Mouse (Mus musculus): ENCODE measurements around the gene Samm50.
"Not testable (repeated sequence)": the region's sequence is repeated elsewhere in the genome, so short reads cannot be mapped to it uniquely, and the experiment has no call there.

Samm50 gene

DNA sequence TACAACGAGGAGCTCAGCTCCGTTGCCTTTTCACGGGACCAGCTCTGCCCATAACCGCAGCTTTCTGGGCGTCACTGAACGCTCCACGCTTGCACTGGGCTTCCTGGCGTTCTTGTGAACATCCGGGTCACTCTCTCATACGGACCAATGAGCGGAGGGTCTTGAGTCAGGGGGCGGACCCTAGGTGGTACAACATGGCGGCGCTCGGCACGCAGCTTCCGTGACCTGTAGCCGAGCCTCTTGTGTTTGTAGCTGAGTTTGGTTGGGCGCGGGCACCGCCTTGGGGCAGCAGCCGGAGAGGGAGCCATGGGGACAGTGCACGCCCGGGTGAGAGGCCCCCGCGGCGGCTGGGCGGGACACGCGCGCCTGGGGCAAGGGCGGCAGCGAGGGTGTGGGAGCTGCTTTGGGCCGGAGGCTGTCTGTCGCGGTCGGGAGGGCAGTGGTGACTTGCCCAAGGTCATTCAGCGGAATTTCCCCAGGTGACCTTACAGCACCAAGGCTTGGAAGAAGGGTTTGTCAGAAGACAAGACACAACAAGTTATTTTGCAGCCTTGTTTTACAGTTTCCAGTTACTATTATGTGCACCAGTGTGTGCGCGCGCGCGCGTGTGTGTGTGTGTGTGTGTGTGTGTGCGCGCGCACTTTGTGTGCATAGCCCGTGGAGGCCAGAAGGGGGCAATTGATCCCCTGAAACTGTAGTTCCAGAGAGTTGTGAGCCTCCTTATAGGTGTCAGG lies at the start of gene Samm50:
Gene Samm50, plus strand, starts transcription at position 184 of the 734 bp plus-strand sequence.
- peak; percentile 93 for DNase-seq (ENCODE audit: low spot score)

DNA sequence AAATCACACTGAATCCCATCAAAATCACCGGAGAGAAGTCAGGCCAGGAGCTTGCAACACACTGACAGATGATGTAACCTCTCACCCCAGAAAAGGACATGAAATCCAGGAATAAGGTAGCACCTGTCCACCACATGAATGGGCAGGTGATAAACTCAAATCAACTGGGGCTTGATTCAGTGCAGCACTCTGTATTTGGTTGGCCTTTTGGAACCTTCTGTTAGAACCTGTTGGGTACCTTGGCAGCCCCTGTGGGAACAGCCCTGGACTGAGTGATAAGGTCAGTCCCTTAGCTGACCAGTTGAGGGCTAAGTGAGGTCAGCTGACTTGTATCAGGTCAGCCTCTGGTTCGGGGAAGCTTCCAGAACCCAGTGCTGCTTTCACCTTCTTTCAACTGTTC lies 35.9 kb upstream of the Samm50 start:
- no peak for DNase-seq (ENCODE audit: low spot score)

DNA sequence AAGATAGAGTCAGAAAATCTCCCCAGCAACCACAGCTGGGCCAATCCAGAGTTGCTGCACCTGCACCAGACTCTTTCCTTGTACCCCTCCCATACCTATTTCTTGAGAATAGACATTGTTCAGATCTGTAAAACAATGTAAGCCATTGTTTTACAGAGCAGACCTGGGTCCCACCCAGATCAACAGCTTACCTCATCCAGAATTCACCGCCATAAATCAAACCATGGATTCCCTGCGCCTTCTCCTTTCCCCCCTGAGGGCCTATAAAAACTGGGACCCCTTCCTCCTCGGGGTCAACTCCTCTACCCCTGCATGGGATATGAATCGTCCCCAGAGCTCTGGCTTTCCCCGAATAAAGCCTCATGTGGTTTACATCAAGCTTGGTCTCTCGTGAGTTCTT lies 34.5 kb upstream of the Samm50 start:
- DNase-seq (ENCODE audit: low spot score): not testable (repeated sequence)

DNA sequence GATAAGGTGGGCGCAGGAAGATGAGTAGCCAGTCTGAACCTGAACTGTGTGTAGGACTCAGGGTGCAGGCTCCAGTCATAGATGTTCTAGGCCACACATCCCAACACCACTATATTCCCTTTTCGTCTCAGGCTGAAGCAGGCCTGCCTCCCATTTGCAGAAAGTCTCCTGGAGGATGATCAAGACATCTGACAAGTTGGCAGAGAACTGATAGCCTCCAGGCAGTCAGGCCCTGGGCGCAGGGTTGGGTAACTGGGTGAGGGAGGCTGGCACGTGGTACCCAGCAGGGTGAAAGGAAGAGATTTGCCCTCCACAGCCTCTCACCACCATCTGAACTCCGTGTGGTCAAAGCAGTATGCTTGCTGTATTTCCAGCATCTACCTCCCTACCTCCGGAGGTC lies 30.2 kb upstream of the Samm50 start:
- no peak for DNase-seq (ENCODE audit: low spot score)

DNA sequence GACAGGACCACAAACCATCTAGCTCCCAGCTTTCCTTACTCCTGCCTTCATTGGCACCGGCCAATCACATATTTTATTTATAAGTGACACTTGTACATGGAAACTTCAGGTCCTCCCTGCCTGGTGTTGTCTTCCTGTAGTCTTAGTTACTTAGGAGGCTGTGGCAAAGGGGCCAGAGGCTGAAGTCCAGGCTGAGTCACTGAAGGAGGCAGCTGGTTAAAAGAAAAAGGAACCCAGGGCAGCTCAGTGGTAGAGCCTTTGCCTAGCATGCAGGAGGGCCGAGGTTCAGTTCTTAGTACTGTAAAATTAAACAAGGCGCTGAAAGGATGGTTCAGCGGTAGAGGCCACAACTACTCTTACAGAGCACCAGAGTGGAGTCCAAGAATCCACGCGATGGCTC lies 25.2 kb upstream of the Samm50 start:
- no peak for DNase-seq (ENCODE audit: low spot score)

DNA sequence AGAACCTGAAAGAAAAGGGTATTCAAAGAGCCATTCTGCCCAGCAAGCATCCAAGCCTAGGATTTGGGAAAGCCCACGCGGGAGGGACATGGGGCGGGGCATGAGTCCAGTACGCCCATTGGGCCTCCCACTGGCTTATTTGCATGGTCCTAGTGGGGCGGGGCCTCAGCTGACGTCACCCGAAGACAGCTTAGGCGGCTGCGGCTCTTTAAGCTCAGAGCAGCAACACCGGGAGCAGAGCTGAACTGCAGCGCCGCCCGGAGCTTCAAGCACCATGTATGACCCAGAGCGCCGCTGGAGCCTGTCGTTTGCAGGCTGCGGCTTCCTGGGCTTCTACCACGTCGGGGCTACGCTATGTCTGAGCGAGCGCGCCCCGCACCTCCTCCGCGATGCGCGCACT lies 24.4 kb upstream of the Samm50 start, which contains the start of gene Pnpla3:
Gene Pnpla3, plus strand, starts transcription at position 238 of the 400 bp plus-strand sequence.
- DNase-seq (ENCODE audit: low spot score): peak; percentile 57

DNA sequence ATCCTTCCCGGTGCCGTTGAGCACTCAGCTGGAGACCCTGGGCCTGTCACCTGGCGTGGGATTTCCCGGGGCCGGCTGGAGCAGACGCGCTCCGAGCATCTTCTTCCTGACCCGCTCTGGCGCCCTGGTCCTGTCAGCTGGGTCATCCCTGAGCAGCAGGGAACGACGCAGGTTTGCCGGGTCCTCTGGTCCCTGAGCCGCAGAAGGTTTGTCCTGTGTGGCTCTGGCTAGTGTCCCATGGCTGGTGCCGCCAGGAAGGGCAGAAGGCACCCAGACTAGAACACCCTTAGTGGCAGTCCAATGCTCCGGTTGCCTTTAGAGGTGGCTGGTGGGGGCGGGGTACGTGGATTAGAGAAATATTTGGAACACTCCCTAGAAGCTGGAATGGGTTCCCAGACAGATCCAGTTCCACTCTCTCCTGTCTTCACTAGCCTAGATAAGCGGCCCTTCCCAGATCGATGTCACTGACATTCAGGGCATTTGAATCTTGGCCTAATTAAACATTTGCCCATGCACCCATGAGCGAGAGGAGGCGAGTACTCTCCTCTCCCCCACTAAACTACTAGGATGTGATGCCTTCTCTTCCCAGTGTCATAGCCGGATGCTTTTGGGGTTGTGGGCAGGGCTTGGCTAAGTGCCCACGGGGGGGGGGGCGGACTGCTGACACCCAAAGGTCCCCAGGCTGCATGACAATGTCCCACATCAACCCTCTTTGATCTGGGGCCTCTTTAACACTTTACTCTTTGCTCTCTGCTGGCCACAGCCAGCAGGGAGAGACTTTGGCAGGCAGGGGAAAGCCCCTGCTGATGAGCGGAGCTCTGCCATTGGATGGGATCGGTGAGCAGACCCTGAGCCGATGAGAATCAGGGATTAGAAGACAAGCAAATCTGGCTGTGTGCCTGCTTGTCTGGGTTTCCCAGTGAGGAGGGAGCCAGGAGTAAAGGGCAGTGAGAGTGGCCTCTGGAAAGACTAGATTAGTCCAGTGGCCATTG lies 23.6 kb upstream of the Samm50 start:
- peak; percentile 15 for DNase-seq (ENCODE audit: low spot score)

DNA sequence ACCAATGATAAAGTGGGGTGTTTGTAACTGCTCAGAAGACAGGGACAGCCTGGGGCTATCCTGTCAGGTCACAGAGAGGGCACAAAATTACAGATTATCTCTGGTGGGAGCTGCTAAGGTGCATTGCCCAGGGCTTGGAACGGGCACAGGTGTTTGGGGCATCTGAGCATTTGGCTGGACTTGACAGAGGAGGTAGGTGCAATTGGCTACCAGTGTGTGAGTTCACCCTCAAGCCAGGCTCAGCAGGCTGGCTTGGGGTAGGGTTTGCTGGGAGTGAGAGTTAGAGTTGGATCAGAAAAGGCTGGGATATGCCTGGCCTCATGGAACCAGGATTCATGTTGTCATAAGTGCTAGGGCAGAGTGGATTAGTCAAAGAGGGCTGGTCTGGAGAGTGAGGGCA lies 22.5 kb upstream of the Samm50 start:
- DNase-seq (ENCODE audit: low spot score): no peak

DNA sequence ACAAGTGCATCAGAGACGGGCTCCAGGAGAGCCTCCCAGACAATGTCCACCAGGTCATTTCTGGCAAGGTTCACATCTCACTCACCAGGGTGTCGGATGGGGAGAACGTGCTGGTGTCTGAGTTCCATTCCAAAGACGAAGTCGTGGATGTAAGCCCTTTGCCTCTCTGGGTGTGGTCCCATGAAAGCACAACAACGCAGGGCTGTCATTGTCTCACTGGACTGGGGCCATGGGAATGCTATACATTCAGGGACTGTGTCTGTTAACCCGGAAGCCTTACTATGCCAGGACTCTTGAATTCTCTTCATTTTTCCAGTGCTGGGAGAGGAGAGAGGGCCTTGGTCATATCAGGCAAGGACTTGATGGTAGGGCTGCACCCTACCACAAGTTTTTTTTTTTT lies 20.9 kb upstream of the Samm50 start:
- no peak for DNase-seq (ENCODE audit: low spot score)

DNA sequence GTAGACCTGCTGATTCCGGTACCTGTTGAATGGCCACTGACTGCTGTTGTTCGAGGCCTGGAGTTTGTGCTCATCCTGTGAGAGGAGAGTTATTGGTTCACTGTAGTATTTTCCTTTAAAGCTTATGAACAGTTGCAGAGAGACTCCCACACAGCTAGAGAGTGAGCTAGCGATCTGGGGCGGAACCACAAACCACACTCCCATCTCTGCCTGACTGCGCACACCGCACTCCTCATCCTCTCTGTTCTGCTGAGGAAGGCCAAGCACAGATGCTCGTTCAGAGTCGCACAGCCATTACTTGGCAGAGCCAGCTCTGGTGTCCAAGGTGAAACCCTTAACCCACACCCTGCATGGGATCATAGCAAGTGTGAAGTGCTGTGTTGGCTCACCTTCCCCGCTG lies 13.3 kb upstream of the Samm50 start:
- DNase-seq (ENCODE audit: low spot score): no peak

DNA sequence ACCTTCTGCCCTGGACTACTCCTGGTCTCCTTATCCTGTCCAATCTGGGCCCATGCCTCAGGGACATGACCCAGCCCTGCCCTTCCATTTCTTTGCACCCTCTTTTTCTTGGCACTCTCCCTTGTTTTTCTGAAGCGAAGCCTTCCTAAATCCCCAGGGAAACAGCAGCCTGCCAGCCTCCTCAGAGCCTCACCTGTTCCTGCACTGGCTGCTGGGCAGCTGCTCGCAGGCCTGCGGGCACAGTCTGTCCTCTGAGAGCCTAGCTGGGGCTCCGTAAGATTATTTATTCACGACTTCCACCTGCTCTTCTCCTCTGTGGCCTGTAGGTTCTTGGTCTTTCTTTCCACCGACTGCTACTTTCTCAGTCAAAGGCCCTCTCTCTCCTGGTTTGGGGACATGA lies 10.0 kb upstream of the Samm50 start:
- no peak for DNase-seq (ENCODE audit: low spot score)

DNA sequence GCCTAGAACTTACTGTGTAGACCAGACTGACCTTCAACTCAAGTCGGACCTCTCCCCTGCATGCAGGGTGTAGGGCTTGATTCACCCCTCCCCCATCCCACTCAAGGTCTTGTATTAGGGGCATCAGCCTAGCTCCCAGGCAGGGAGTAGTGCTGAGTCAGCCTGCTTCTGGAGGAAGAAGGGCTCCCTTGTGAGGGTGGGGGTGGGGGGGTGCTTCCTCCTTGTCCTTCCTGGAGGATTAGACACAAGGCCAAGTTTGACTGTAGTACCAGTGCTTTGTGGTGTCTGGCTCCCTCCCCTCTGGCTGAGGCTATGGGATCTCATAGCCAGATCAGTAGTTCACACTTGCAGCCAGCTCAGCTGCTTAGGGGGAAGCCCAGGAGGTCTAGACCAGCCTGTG lies 8.1 kb upstream of the Samm50 start:
- DNase-seq (ENCODE audit: low spot score): no peak

DNA sequence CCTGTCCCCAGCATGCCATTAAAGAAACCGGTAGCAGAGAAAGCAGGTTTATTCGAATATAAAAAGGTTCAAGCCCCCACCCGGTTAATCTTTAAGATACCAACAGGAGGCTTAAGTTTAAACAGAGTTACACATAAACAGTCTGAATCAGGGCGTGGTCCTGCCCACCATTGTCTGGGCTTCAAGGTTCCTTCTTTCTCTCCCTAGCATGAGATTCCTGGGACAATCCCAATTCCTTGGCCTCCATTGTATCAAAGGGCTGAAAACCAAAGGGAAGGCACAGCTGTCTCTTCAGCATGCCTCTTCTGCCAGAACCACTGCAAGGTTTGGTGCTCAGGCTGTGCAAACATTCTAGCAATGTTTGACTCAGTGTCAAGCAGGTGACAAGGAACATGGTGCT lies 5.8 kb upstream of the Samm50 start:
- no peak for DNase-seq (ENCODE audit: low spot score)

DNA sequence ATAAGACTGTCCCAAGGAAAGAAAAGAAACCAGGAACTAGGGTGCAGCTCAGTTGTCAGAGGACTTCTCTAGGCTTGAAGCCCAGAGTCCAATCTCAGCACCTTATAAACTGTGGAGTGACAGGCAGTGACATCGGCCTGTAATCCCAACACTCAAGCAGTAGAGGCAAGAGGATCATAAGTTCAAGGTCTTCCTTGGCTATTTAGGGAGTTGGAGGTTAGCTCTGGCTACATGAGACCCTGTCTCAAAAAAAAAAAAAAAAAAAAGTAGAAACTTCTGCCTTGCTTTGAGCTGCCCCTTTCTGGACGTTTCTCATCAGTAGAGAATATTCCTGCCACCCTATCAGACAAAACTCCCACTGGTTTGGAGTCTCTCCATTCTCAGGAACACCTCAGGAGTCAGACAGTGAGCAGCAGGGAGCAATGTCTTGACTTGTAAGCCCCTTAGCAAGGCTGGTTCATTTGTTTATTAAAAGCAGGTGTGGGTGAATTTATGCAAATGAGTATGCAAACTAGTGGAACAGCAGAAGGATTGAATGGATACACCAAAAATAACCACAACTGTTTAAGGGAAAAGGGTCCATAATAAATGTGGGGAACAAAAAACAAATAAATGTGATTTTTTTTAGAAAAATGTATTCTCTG lies 3.0 kb upstream of the Samm50 start:
- DNase-seq (ENCODE audit: low spot score): no peak

DNA sequence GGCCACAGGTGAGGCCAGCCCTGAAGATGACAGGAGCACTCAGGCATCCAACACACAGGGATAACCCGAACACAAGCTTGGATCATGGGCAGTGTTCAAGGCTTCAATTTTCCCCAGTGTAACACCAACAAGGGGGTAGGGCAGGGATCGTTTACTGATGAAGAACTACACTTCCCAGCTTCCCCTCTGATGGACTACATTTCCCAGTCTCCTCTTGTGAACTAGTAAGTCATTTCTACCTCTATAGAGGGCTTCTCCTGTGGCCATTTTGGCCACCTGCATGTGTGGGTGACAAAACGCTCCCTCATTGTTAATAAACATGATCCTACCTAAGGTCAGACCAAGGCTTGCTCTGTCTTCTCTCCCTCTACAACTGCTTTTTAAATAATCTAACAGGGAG lies 2.2 kb upstream of the Samm50 start:
- no peak for DNase-seq (ENCODE audit: low spot score)

DNA sequence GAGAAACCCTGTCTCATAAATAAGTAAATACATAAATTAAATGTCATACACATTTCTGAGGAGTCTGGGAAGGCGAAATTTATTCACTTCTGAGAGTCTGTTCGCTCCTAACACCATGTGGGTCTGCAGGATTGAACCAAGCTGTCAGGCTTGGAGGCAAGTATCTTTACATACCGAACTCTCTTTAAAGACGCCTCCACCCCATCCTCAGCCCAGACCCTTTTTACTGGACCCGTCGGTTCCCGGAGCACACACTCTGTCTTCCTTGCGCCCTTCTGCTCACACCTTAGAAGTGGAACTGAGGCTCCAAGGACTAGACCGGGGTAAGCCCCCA lies 350 bp upstream of the Samm50 start:
- DNase-seq (ENCODE audit: low spot score): no peak

DNA sequence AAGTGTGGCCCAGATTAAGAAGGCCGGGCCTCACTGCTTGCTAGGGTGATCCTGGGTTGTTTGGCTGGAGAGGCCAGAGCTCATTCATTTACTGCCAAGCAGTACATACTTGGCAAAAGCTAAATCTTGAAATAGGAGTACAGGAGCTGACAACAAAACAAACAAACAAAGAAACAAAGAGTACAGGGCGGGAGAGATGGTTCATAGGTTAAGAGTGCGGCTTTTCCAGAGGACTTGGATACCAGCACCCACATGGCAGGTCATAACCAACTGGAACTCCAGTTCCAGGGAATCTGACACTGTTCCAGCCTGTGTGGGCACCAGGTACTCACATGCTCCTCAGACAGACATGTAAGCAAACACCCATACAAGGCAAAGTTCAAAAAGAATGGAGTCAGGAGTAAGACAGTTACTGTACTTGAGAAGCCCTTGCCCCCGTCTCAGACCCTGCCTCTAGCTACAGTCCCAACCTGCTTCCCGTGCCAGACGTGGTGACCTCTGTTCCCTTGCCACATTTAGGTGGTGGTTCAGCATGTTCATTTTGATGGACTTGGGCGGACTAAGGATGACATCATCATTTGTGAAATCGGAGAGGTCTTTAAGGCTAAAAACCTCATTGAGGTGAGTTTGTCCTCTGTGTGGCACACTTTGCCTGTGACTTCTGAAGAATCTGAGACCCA lies 4.6 kb downstream of the Samm50 start:
- DNase-seq (ENCODE audit: low spot score): no peak

DNA sequence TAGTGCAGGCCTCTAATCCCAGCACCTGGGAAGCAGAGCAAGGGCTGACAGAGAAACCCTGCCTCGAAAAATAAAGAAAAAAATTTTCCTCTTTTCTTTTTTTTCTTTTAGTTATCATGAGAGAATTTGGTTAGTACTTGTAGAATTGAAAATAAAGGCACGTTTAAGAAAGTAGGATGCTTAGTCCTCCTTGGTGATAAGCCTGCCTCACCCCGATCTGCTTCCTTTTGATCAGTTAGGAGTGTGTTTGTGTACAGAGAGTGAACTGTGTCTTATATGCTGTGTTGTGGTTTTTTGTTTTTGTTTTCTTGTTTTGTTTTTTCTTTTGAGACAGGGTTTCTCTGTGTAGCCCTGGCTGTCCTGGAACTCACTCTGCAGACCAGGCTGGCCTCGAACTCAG lies 15.3 kb downstream of the Samm50 start:
- DNase-seq (ENCODE audit: low spot score): no peak

DNA sequence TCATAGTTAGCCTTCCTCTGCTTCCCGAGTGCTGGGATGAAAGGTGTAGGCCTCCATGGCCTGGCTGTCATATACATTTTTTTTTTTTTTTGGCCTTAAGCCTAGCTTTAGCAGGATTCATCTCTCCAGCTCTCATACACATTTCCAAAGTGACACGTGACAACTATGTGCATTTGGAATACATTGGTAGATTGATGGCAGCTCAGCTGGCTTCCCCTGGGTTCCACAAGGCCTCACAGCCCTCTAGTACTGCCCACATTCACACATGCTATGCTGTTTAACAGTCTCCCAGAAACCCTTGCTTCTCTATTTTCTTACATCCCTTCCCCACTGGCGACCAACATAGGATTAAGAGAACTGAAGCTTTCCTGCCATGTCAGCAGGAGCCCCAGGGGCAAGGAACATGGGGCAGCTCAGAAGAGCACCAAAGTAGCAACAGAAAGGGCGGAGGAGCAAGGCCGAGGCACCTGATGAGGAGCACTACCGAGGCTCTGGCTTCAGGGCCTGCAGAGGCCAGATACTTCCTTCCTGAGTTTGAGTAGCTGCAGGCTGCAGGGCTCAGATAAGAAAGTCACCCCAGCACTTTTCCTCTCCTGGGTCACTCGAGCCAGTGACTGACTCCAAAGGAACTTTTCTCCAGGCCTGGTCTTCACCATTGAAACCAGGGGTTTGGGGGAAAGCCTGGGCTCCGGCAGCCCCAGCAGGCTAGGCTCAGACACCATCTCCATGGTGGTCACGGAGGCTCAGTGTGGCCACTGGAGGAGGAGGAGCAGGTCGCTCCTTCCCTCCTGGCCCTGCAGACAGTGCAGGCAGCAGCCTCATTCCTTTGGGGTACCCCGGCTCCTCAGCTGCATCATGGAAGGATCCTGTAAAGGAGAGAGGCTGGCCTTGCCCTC lies 17.7 kb downstream of the Samm50 start:
- no peak for DNase-seq (ENCODE audit: low spot score)

DNA sequence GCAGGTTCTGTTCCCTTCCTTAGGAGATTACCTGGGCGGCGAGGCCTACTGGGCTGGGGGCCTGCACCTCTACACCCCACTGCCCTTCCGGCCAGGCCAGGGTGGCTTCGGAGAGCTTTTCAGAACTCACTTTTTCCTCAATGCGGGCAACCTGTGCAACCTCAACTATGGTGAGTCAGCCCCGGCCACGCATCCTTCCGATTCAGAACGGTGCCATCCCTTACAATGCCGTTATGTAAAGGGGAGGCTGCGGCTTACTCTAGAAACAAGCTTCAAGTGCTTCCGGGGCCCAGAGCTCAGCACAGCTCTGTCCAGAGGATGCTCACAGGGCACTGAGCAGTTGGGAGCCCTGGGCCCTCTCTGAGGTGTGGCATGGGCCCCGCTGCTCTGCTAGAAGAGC lies 18.4 kb downstream of the Samm50 start:
- no peak for DNase-seq (ENCODE audit: low spot score)

DNA sequence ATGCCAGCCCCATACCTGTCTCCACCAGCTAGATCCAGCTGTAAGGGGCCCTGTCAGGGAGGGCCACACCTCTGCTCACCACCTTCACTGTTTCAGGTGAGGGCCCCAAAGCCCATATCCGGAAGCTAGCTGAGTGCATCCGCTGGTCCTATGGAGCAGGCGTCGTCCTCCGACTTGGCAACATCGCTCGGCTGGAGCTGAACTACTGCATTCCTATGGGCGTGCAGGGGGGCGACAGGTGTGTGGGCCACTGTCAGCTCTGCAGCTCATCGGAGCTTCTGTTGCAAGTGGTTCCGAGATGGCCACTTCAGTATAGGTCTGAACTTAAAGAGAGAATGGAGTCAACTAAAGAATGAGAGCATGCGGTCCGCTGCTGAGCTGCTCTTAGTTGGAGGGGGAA lies 18.9 kb downstream of the Samm50 start:
- DNase-seq (ENCODE audit: low spot score): no peak
